Mouse (Mus musculus) urinary bladder, adult 2 months (tissue): ENCODE results near the gene Anxa7. TPM values are rescaled to one million over a fixed set of nuclear protein-coding genes. Genes with fewer than 3 reads are reported as not detected.

Experiments
- DNase-seq: peaks from one replicate; pipeline ENCODE4 v3.0.0; 2022; ENCODE audit warnings: low spot score
- polyA plus RNA-seq: library from polyadenylated mRNA; depleted of rRNA; stranded (reverse); fragments of >200 nt; gene quantifications from 2 replicates; pipeline ENCODE4 v1.2.3, GENCODE M21; 2012; rRNA removed

Anxa7 gene
- 136 and 140 TPM in 2 replicates for polyA plus RNA-seq

- peak; percentile 77 for DNase-seq
These were observed at the start of gene Anxa7 for GRCm38 (mm10) chr14:20479291-20480194. Gene Anxa7, minus strand, starts transcription at chr14:20480133.

- DNase-seq, result no peak
These were observed 49.7 kb upstream of the Anxa7 start for GRCm38 (mm10) chr14:20529643-20530042.

GRCm38 (mm10) chr14:20520179-20520578, 40.2 kb upstream of the Anxa7 start:
- DNase-seq, result no peak

GRCm38 (mm10) chr14:20508424-20508823, 28.5 kb upstream of the Anxa7 start:
- no peak for DNase-seq

- no peak for DNase-seq
These were observed 23.0 kb upstream of the Anxa7 start for GRCm38 (mm10) chr14:20502966-20503365.

DNA sequence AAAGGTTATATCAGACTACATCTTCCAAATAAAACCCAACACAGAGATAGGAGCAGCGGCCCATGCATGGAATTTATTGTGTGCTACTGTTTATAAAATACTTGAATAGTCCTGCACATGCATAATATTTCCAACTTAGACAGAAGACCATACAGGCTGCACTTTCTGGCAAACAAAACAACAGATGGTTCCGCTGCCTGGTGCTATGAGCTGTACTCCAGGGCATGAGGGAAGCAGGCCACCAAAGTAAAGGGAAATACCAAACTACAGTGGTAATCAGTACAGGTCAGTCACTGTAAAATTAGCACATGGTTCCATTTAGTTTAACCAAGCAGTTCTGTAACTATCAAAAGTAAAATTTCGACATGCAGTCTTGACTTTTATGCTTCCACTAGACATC, 20.0 kb upstream of the Anxa7 start:
- DNase-seq, result no peak

GRCm38 (mm10) chr14:20496603-20497002, 16.7 kb upstream of the Anxa7 start, which contains the start of gene Mss51:
Gene Mss51, minus strand, starts transcription at chr14:20496901.
- DNase-seq, result no peak

- DNase-seq, result no peak
These were observed 6.1 kb upstream of the Anxa7 start for GRCm38 (mm10) chr14:20486031-20486430.

GRCm38 (mm10) chr14:20482051-20482751, 2.3 kb upstream of the Anxa7 start:
- no peak for DNase-seq

GRCm38 (mm10) chr14:20481211-20481610, 1.3 kb upstream of the Anxa7 start:
- no peak for DNase-seq

DNA sequence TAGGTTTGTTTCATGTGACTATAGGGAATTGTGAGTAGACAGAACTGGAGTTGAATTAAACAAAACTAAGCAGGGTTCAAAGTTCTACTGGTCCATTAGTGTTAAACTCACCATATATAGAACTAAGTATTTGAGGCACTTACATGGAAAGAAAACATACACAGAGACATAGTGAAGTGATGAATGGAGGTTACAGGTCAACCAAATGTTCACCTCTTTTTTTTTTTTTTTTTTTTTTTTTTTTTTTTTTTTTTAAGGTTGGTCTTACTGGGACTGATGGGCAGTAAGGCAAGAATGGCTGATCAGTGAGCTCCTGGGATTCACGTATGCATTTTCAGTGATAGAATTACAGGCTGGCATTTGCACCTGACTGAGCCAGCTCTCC, 254 bp upstream of the Anxa7 start:
- DNase-seq, result no peak

DNA sequence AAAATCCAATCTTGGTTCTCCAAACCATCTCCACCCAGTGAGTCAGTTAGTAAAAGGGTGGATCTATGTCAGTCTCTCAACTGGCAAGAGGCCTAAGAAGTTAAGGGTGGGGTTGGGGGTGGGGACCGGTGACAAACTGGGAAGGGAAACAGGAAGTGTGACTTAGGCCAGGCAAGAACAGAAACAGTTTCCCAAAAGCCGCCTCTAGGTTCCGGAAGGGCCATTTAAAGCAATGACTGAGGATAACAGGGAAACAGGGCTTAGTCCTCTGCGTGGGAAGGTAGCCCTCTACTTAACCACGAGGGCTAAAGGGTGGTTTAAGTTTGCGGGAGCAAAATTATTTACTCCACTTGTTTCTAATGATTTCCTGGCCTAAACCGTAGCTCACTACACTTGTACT, 1.1 kb downstream of the Anxa7 start:
- no peak for DNase-seq

GRCm38 (mm10) chr14:20478385-20478784, 1.5 kb downstream of the Anxa7 start:
- no peak for DNase-seq

- no peak for DNase-seq
These were observed 2.5 kb downstream of the Anxa7 start for GRCm38 (mm10) chr14:20477261-20478025.

- DNase-seq, result no peak
These were observed 19.7 kb downstream of the Anxa7 start for GRCm38 (mm10) chr14:20460216-20460615.

- DNase-seq, result no peak
These were observed 21.6 kb downstream of the Anxa7 start for GRCm38 (mm10) chr14:20458378-20458777.

GRCm38 (mm10) chr14:20452929-20453328, 27.0 kb downstream of the Anxa7 start:
- no peak for DNase-seq

DNA sequence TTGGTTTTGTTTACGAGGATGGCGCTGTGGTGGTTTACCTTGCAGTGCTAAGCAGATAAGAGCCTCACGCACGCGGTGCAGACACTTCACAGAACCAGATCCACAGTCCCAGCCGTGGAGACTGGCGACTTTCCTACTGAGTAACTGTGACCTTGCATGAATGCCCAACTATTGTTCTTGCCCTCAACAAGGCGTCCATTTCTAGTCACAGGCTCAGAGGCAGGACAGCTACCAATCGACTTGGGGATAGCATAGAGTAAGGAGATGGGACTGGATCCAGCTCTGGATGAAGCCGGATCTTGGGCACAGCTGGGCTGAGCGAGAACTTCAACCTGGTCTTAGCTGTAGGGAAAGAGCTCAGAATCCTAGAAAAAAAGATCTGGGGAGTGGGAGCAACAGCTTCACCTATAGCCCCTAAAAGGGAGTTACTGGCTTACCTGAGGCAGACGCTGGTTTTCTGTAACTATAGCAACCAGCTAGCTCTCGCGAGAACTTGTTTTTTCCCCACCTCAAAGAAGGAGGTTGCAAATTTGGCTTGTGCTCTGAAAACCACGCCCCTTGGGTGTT, 28.1 kb downstream of the Anxa7 start, which contains the start of gene Cfap70:
Gene Cfap70 (minus strand): TSS at position 462 of the 567 bp plus-strand sequence.
- peak; percentile 22 for DNase-seq

- no peak for DNase-seq
These were observed 28.6 kb downstream of the Anxa7 start for GRCm38 (mm10) chr14:20451302-20451701.

DNA sequence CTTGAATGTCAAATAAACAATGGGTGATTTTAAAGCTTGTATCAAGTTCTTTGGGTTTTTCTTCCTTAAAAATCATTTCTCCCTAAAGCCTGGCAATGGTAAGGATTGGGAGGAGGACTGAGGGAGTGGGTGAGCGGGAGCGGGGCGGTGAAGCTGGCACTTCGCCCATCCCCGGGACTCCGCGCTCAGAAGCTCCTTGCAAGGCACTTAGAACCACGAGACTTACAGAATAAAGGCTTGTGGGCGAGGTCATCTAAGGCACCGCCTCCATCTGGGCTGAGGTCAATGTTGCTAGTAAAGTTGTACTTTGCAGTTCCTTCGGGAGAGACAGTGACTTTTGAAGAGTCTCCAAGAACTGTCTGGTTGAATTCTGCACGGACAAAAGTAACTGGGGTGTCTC, 32.7 kb downstream of the Anxa7 start:
- DNase-seq, result no peak

- no peak for DNase-seq
These were observed 37.7 kb downstream of the Anxa7 start for GRCm38 (mm10) chr14:20442252-20442651.

- no peak for DNase-seq
These were observed 43.0 kb downstream of the Anxa7 start for GRCm38 (mm10) chr14:20436976-20437375.
